Mouse (Mus musculus) cerebellum, adult 11-12 months (tissue): ENCODE measurements at regions not wholly inside any gene's neighbourhood (a gene's known extent, or its start where the extent isn't known, plus 50 kb on each side); places are given as distances from the start of the nearest gene placed in this dataset.

Experiments
- DNase-seq: peaks from one replicate; pipeline ENCODE4 v3.0.0; 2022

- no peak for DNase-seq
Observed at GRCm38 (mm10) chr2:57916375-57917023, 81.2 kb upstream of the Galnt5 start.

- no peak for DNase-seq
Observed at GRCm38 (mm10) chr2:57917721-57918120, 80.0 kb upstream of the Galnt5 start.

GRCm38 (mm10) chr2:57919102-57919731 is 78.5 kb upstream of the Galnt5 start:
- DNase-seq: no peak

- DNase-seq: no peak
Observed at GRCm38 (mm10) chr2:57934062-57934822, 63.4 kb upstream of the Galnt5 start.
